Mouse (Mus musculus): Measurements from ENCODE around the gene Sgms1.

- TF ChIP-seq CTCF (IDR thresholded peaks at IDR 0.05) (no peak), POLR2A (IDR thresholded peaks at IDR 0.05; ENCODE audit: insufficient read depth, low read depth, low read length) (no peak), EP300 (IDR thresholded peaks at IDR 0.05; ENCODE audit: insufficient read depth, low read depth, low read length) (no peak)
Observed at GRCm38 (mm10) chr19:32234717-32235434, 154.6 kb downstream of the Sgms1 start.

All from heart, adult 2 months (tissue).